Mouse (Mus musculus) brain, embryonic 14.5 days (tissue): ENCODE data around the gene Dynll1. TPM values are rescaled to one million over a fixed set of nuclear protein-coding genes. Genes with fewer than 3 reads are reported as not detected.

ENCODE experiments used
- DNase-seq: peaks from one replicate; pipeline ENCODE4 v3.0.0-alpha.2; 2011; ENCODE audit warnings: low read depth
- CTCF ChIP-seq: fragments of 200-500 bp; IDR thresholded peaks from 2 replicates; pipeline ENCODE4 v1.5.1; 2012; ENCODE audit warnings: inconsistent platforms, mild to moderate bottlenecking, moderate library complexity, borderline replicate concordance; ENCODE audit not compliant: insufficient read depth, insufficient read length; ENCODE audit errors: extremely low read depth
- POLR2A ChIP-seq: fragments of 200-500 bp; IDR thresholded peaks from 2 replicates; pipeline ENCODE4 v1.6.1; 2012; ENCODE audit warnings: mild to moderate bottlenecking, inconsistent platforms, borderline replicate concordance; ENCODE audit not compliant: poor library complexity, insufficient read depth, insufficient read length, severe bottlenecking; ENCODE audit errors: extremely low read depth
- polyA plus RNA-seq: library from polyadenylated mRNA; depleted of rRNA; stranded (reverse); fragments of >200 nt; gene quantifications from 2 replicates; pipeline ENCODE4 v1.2.3, GENCODE M21; 2012; rRNA removed

The Dynll1 gene
- polyA plus RNA-seq = 602 and 608 TPM in 2 replicates

GRCm38 (mm10) chr5:115300792-115301614, at the start of gene Dynll1:
TSS of gene Dynll1 (minus strand) at chr5:115300999.
- DNase-seq = peak; percentile 99
- peak; percentile 94 for TF ChIP-seq POLR2A
- no peak for TF ChIP-seq CTCF

- DNase-seq = no peak
- TF ChIP-seq POLR2A (no peak), CTCF (no peak)
These were observed 48.4 kb upstream of the Dynll1 start for GRCm38 (mm10) chr5:115349225-115349555.

GRCm38 (mm10) chr5:115348546-115349224, 47.9 kb upstream of the Dynll1 start, which contains the start of gene Cox6a1:
TSS of gene Cox6a1 (minus strand) at chr5:115348981.
- DNase-seq = peak; percentile 99
- peak; percentile 33; the same call in 1 of the 2 replicates for TF ChIP-seq CTCF
- peak; percentile 48 for TF ChIP-seq POLR2A

GRCm38 (mm10) chr5:115347564-115347963, 46.8 kb upstream of the Dynll1 start:
- DNase-seq = peak; percentile 88
- TF ChIP-seq CTCF (peak; percentile 87), POLR2A (no peak)

GRCm38 (mm10) chr5:115341314-115342165, 40.7 kb upstream of the Dynll1 start:
- no peak for TF ChIP-seq CTCF
- TF ChIP-seq POLR2A = no peak
- no peak for DNase-seq

DNA sequence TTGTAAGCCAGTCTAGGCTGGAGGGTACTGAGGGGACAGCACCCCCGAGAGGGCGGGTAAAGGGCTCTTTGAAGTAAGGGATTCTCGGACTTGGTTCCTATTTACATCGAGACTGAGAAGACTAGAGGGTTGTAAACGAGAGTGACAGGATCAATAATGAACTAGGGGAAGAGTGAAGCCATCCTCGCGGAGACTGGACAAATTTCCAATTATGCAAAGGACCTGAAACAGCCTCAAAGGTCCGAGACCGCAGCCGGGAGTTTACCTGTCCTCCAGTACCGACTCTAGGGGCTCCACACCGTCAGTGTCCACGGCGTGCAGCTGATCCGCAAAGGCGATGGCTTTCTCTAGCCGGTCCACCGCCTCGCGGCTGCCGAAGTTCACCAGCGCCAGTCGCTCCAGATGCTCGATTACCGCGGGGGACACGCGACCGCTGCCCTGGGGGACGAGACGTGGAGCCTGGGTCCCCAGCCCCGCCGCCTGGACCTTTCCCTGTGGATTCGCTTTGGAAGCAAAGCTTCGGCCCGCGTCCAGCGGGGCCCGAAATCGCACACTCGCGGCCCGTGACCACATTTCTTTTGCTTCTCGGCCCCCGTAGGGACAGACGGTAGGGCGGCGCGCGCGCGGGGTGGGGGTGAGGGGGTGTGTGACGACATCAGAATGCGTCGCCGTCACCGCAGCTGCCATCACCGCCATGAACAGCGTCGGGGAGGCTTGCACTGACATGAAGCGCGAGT, 39.9 kb upstream of the Dynll1 start, which contains the start of the genes Gatc and Triap1:
Gene Gatc (minus strand): TSS at position 602 of the 737 bp plus-strand sequence.
Gene Triap1 (plus strand): TSS at position 649 of the 737 bp plus-strand sequence.
- TF ChIP-seq CTCF (0 out of 2 replicates have a peak, but pooled peaks have one; percentile 8), POLR2A (peak; percentile 38; the same call in 1 of the 2 replicates)
- peak; percentile 96 for DNase-seq

DNA sequence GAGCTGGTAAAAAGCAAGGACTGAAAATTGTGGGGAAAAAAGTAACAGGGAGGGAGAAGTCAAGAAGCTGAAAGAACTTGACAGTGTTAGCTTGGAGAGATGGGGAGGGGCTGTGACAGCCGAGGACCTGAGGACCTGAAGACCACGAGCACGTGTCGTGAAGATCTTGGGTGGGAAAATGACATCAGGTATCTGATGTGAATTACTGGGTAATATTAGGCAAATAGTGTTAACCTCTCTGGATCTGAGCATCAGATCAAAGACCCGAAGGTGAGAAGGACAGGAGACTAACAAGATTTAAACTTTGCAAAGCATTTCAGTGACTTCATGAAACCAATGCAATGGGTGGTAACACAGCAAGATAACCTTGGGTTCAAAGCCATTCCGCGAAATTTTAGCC, 39.2 kb upstream of the Dynll1 start:
- TF ChIP-seq POLR2A (no peak), CTCF (no peak)
- no peak for DNase-seq

GRCm38 (mm10) chr5:115333626-115334025, 32.8 kb upstream of the Dynll1 start:
- no peak for TF ChIP-seq POLR2A
- no peak for TF ChIP-seq CTCF
- DNase-seq = no peak

DNA sequence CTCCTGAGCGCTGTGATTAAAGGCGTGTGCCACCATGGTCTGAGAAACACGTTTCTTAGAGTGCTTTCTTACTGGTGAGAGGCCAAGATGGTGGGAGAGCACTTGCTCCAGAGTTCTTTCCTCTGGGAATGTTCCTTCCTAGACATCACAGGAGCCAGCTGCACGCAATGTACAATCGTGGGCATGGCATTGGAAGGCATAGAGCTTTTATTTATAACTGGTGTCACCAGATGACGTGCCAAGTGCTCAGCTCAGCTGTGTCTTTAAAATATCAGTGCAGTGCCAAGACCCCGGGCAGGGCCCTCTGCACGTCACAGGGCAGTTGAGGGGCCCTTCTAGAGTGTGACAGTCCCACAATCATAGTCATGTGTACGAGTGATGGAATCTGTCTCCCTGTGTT, 30.2 kb upstream of the Dynll1 start:
- TF ChIP-seq CTCF (no peak), POLR2A (no peak)
- no peak for DNase-seq

DNA sequence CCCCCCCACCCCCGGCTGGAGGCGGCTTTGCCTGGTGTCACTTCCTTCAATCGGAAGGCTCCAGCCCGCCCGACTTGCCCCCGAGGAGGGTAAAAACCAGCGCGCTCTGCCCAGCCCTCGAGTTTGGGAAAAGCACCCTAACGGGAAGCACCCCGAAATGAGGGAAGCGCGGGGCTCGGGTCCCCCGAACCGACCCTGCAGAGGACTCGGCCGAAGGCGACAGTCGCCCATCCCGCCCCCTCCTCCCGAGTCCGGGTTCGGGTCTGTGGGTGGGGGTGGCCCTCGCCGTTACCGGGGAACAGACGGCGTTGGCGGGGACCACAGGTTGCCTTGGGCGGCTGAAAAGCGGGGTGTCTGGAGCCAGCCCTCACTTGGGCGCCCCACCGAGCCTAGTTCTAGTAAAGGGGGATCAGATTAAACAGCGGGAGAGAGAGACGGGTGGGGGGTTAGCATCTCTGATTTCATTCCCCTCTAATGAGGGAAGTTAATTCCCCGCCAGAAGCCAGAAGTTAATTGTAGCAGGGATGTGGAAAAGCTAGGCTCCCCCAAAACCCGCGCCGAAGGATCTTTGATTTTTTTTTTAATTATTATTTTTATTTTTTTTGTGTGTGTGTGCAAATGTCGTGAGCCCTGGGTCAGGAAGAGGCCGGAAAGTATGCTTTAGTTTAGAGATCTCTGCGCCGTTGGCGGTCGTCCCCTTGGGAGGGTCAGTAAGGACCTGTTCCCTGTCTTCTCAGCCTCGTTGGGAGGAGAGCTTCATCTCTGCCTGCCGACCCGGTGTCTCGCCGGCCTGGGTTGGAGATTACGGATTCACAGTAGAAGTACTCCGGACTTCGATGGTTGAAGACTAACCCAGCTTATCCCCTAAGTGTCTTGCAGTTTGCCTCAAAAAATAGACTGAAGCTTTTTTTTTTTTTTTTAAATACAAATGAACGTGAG, 27.1 kb upstream of the Dynll1 start:
- peak; percentile 32 for DNase-seq
- no peak for TF ChIP-seq CTCF
- TF ChIP-seq POLR2A = no peak

- DNase-seq = peak; percentile 98
- TF ChIP-seq POLR2A = peak; percentile 69
- TF ChIP-seq CTCF = no peak
These were observed 26.2 kb upstream of the Dynll1 start, which contains the start of gene Srsf9 for GRCm38 (mm10) chr5:115326875-115327609. TSS of gene Srsf9 (plus strand) at chr5:115327177.
